Mouse (Mus musculus) frontal cortex, postnatal 25 days (tissue): ENCODE data around the gene Olfr1055.
"Not testable (repeated sequence)": the region's sequence is repeated elsewhere in the genome, so short reads cannot be mapped to it uniquely, and the experiment has no call there.

Experiments used
- DNase-seq, 2 experiments: peaks; one replicate each; pipeline ENCODE4 v3.0.0; 2022; ENCODE audit warnings: low spot score in 2 of 2

Gene Olfr1055

DNA sequence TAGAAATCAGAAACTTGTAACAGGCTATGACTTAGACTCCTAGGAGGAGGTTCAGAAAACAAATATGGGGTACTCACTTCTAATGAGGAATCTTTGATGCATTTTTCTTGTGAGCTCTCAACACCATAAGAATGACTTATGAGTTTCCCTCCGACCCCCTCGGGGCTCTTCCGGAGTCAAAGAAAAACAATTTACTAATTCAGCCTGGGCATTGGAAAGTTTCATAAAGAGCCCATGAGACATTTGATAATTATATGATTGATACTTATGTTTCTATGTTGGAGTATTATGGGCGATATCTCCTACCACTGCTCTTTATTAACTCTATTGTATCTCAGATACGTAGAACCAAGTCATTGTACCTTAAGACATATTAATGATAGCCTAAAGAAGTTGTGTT is at the start of gene Olfr1055:
TSS of gene Olfr1055 (minus strand) at position 101 of the 400 bp plus-strand sequence.
- DNase-seq = no peak

- DNase-seq = no peak
Observed at GRCm38 (mm10) chr2:86395114-86395513, 45.0 kb upstream of the Olfr1055 start.

- not testable (repeated sequence) for DNase-seq
Observed at GRCm38 (mm10) chr2:86388461-86388860, 38.4 kb upstream of the Olfr1055 start, which contains the start of gene Olfr1058. TSS of gene Olfr1058 (minus strand) at chr2:86388561.

DNA sequence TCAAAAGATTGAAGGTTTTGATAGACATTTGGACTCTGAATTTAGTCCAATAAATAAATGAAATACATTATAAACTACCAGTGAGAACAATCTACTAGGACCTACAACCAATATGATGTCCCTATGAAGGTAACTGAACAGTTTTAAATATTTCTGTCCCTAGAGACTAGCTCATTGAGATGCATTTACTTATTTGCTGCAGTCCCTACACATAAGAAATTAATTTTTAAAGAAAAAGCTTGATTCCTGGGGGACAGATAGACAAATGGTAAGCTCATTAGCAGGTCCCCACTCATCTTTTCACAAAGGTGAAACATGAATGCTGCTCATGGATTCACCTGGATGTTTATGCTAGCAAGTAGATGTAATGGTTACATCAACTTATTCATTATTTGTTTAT is 28.2 kb upstream of the Olfr1055 start, which contains the start of gene Olfr1057:
TSS of gene Olfr1057 (minus strand) at position 101 of the 400 bp plus-strand sequence.
- no peak for DNase-seq

- not testable (repeated sequence) for DNase-seq
Observed at GRCm38 (mm10) chr2:86366342-86366741, 16.3 kb upstream of the Olfr1055 start.

DNA sequence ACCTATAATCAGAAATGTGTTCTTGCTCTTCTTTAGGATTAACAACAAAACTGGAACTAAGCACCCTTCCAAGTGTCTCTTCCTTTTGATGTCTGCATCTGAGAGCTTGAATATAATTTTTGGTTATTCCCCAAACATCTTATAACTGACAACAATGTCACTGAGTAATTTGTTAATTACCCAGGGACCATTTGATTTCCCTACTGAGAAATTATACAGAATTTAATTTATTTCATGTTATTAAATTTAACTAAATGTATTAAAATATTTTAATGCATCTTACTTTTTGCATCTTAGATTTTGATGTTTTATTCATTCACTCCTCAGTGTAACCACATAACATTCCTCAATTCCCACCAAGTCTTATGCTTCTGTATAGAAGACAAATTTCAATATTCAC is 12.3 kb upstream of the Olfr1055 start, which contains the start of gene Olfr1056:
TSS of gene Olfr1056 (minus strand) at position 101 of the 400 bp plus-strand sequence.
- DNase-seq = no peak

DNA sequence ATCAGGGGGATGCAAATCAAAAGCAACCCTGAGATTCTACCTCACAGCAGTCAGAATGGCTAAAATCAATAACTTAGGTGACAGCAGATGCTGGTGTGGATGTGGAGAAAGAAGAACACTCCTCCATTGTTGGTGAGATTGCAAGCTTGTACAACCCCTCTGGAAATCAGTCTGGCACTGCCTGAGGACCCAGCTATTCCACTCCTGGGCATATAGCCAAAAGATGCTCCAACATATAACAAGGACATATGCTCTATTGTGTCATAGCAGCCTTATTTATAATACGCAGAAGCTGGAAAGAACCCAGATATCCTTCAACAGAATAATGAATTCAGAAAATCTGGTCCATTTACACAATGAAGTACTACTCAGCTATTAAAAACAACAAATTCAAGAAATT is 1.7 kb upstream of the Olfr1055 start:
- not testable (repeated sequence) for DNase-seq

- DNase-seq = no peak
Observed at GRCm38 (mm10) chr2:86335333-86335732, 14.8 kb downstream of the Olfr1055 start, which contains the start of gene Olfr1054. TSS of gene Olfr1054 (minus strand) at chr2:86335433.

DNA sequence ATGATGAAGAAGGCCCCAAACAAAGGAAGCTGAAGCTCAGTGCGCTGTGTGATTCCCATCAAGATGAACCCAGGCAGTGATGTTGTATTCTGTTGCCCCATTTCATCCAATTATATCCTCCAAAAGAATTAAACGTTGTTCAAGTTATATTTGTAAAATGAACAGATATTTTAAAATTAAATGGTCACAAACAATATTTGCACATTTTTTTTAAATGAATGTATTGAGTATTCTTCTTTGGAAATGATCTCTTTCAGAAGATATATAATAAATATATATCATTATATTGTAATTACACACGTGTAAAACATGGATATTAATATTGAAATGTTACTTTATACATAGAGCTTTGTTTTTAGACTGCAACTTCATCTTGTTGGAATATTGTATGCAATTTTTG is 34.9 kb downstream of the Olfr1055 start, which contains the start of gene Olfr1053:
TSS of gene Olfr1053 (minus strand) at position 101 of the 400 bp plus-strand sequence.
- DNase-seq = no peak
